Mouse (Mus musculus) layer of hippocampus, adult 18-20 months (tissue): ENCODE data around the gene Mettl17. TPM values are rescaled to one million over a fixed set of nuclear protein-coding genes. Genes with fewer than 3 reads are reported as not detected.

Experiments
- DNase-seq, 2 experiments: peaks; one replicate each; pipeline ENCODE4 v3.0.0; 2022; ENCODE audit warnings: low spot score in 2 of 2
- total RNA-seq, 2 experiments: library from RNA; stranded (reverse); gene quantifications; 2 replicates each; pipeline ENCODE4 v1.2.3; 2021

The Mettl17 gene
- total RNA-seq, 2 experiments from 2014 or later: 29.0 to 43.2 TPM

GRCm38 (mm10) chr14:51896019-51896418, 11.4 kb downstream of the Mettl17 start:
- no peak for DNase-seq

GRCm38 (mm10) chr14:51896539-51897170, 12.0 kb downstream of the Mettl17 start:
- DNase-seq: no peak

- no peak for DNase-seq
These were observed 14.7 kb downstream of the Mettl17 start for GRCm38 (mm10) chr14:51899351-51899750.

- peak; percentile 40 to 73 for DNase-seq
These were observed 18.4 kb downstream of the Mettl17 start for GRCm38 (mm10) chr14:51902806-51903710.

GRCm38 (mm10) chr14:51903782-51904181, 19.1 kb downstream of the Mettl17 start:
- no peak for DNase-seq

GRCm38 (mm10) chr14:51904706-51905105, 20.1 kb downstream of the Mettl17 start:
- no peak for DNase-seq

GRCm38 (mm10) chr14:51906102-51906501, 21.5 kb downstream of the Mettl17 start:
- no peak for DNase-seq

- DNase-seq: no peak
These were observed 26.7 kb downstream of the Mettl17 start for GRCm38 (mm10) chr14:51911301-51911700.

- DNase-seq: no peak
These were observed 27.9 kb downstream of the Mettl17 start for GRCm38 (mm10) chr14:51912391-51913061.

GRCm38 (mm10) chr14:51913062-51913959, 28.7 kb downstream of the Mettl17 start:
- DNase-seq: peak; percentile 40 to 66

- DNase-seq: peak; percentile 59 to 81
These were observed 29.5 kb downstream of the Mettl17 start, which contains the start of gene Ndrg2 for GRCm38 (mm10) chr14:51913960-51914762. Ndrg2 (minus strand) TSS chr14:51914158.

GRCm38 (mm10) chr14:51915030-51915429, 30.4 kb downstream of the Mettl17 start:
- no peak for DNase-seq

- no peak for DNase-seq
These were observed 31.9 kb downstream of the Mettl17 start for GRCm38 (mm10) chr14:51916539-51916938.

- no peak for DNase-seq
These were observed 33.5 kb downstream of the Mettl17 start, which contains the start of gene Tppp2 for GRCm38 (mm10) chr14:51918125-51918524. Tppp2 (plus strand) TSS chr14:51918425.

- DNase-seq: no peak
These were observed 34.3 kb downstream of the Mettl17 start for GRCm38 (mm10) chr14:51918966-51919365.

- peak; percentile 17 to 57 for DNase-seq
These were observed 37.3 kb downstream of the Mettl17 start for GRCm38 (mm10) chr14:51921759-51922570.

GRCm38 (mm10) chr14:51922571-51922865, 37.9 kb downstream of the Mettl17 start, which contains the start of gene Rnase13:
Rnase13 (minus strand) TSS chr14:51922773.
- no peak for DNase-seq

GRCm38 (mm10) chr14:51922910-51923309, 38.3 kb downstream of the Mettl17 start:
- no peak for DNase-seq

- no peak for DNase-seq
These were observed 38.9 kb downstream of the Mettl17 start for GRCm38 (mm10) chr14:51923492-51923891.
